ENCODE assay signal across 8 mouse cellular contexts in genomic region chr6:145339956-145340656, GRCm38 (mm10).
DNase-seq lines count a peak whose midpoint lies in the region; ATAC-seq and TF ChIP-seq lines count a peak whose summit lies in the region.

No protein-coding gene starts in this region.

- TF ChIP-seq POLR2A in cerebellum, adult 2 months (IDR thresholded peaks at IDR 0.05; ENCODE audit: borderline replicate concordance, insufficient read depth, low read length) = no peak

- peak; percentile 83 for DNase-seq in NIH3T3 (ENCODE audit: low read depth)
- peak; percentile 61 to 67 for DNase-seq in cerebellum, adult 2 months
- DNase-seq in frontal cortex, postnatal 14 days (ENCODE audit: low spot score in 2 of 2) = peak; percentile 28 to 46
- DNase-seq in left cerebral cortex, adult 2 months (ENCODE audit: extremely low spot score in 1 of 2, low spot score in 2 of 2) = peak; percentile 32 to 42
- peak; percentile 79 to 81 for DNase-seq in right cerebral cortex, postnatal 10 days (ENCODE audit: low spot score in 2 of 2)
- peak; percentile 46 to 69 for DNase-seq in urinary bladder, postnatal 36 days (ENCODE audit: low spot score in 2 of 2)

- intact Hi-C loops in left cerebral cortex, adult 2 months (cut with DNase I) = loop anchor here (2.0 to 5.0 kb wide), 2 partner anchors 163 to 251 kb away; no protein-coding TSS in a partner anchor

- H3K4me2 ChIP-seq in hindbrain, embryonic 12.5 days (replicated peaks) = peak overlapping the region; percentile 68

- no peaks in the 10 kb centered on the region for H3K27me3 ChIP-seq in cerebellum, adult 2 months (ENCODE audit: control insufficient read depth, insufficient read depth, low read length)
- peaks cover 17% of the 10 kb centered on the region for H3K27me3 ChIP-seq in hindbrain, embryonic 12.5 days

- H3K27ac ChIP-seq in cerebellum, adult 2 months (ENCODE audit: insufficient read depth, low read length) = peak overlapping the region; percentile 56; the same call in 1 of the 2 replicates
- peak overlapping the region; percentile 84 for H3K27ac ChIP-seq in hindbrain, embryonic 12.5 days
- H3K27ac ChIP-seq in left cerebral cortex, adult 2 months = peak overlapping the region; percentile 92
- H3K27ac ChIP-seq in macrophage = peak overlapping the region; percentile 84

- 2% methylated on average over 21 of the region's 21 CpGs for WGBS in cerebellum, adult 2 months
- under 1% methylated on average over 21 of the region's 21 CpGs for WGBS in hindbrain, embryonic 12.5 days
- WGBS in macrophage (ENCODE audit: missing documents) = 2% methylated on average over 21 of the region's 21 CpGs

- peak overlapping the region; percentile 56 for H3K9ac ChIP-seq in hindbrain, embryonic 12.5 days

- TF ChIP-seq CTCF in cerebellum, adult 2 months (IDR thresholded peaks at IDR 0.05; ENCODE audit: borderline replicate concordance, insufficient read depth, low read depth, low read length) = no peak
- no peak for TF ChIP-seq CTCF in left cerebral cortex, adult 2 months (IDR thresholded peaks at IDR 0.05)

- peak overlapping the region; percentile 90 for H3K4me3 ChIP-seq in cerebellum, adult 2 months (replicated peaks; ENCODE audit: insufficient read depth, low read depth, low read length)
- peak overlapping the region; percentile 46 for H3K4me3 ChIP-seq in hindbrain, embryonic 12.5 days
- H3K4me3 ChIP-seq in left cerebral cortex, adult 2 months = peak overlapping the region; percentile 59
- peak overlapping the region; percentile 45 for H3K4me3 ChIP-seq in macrophage (ENCODE audit: inconsistent target)

- H3K36me3 ChIP-seq in hindbrain, embryonic 12.5 days = no peaks in the 10 kb centered on the region
- no peaks in the 10 kb centered on the region for H3K36me3 ChIP-seq in macrophage (ENCODE audit: inconsistent target)

- peak; percentile 46 for ATAC-seq in hindbrain, embryonic 12.5 days (ENCODE audit: low FRiP score)

- H3K9me3 ChIP-seq in hindbrain, embryonic 12.5 days (replicated peaks) = no peaks in the 10 kb centered on the region

- H3K79me2 ChIP-seq in macrophage (ENCODE audit: inconsistent target) = no peaks in the 10 kb centered on the region

- no peaks in the 10 kb centered on the region for H3K4me1 ChIP-seq in cerebellum, adult 2 months (ENCODE audit: control insufficient read depth, insufficient read depth, low read length)
- peaks cover 6% of the 10 kb centered on the region for H3K4me1 ChIP-seq in hindbrain, embryonic 12.5 days

Comparison
In these comparisons a context has a peak if more than half of its experiments do, and no peak if none do; other contexts are left out.
1. Peak in every context shown above with its lines: DNase-seq, ATAC-seq, H3K4me3 ChIP-seq and H3K27ac ChIP-seq.